Mouse (Mus musculus): ENCODE measurements at regions not wholly inside any gene's neighbourhood (a gene's known extent, or its start where the extent isn't known, plus 50 kb on each side); places are given as distances from the start of the nearest gene placed in this dataset.

DNA sequence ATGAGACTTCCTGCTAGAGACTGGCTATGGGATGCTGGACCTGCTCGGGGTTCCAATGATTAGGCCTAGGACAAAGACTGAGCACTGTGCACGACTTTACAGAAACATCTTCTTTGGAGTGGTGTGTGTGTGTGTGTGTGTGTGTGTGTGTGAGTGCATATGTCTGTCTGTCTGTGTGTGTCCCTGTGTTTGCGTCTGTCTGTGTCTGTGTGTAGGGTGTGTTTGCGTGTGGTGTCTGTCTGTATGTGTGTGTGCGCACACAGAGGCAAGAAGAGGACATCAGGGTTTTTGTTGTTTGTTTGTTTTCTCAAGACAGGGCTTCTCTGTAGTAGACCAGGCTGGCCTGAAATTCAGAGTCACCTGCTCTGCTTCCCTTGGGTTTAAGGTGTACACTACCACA, 51.9 kb upstream of the Slco4a1 start:
- no peak for DNase-seq (ENCODE audit: low spot score in 2 of 2)

DNA sequence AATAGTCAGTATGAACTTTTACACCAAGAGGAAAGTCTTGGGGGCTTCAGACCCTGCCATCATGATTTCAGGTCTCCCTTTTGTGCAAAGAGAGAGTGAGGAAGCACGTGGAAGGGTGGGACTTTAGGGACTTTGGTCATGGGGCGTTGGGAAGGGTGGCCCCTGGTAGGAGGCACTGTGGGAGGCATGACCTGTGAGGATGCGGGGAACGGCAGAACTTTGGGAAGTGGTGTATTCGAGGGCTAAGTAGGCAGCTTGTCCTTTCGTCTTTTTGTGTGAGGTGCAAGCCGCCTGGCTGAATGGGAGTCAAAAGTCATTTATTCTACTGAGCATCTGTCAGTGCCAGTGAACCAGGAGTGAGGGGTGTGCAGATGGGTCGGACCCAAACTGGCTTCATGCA, 52.4 kb upstream of the Slco4a1 start:
- DNase-seq (ENCODE audit: low spot score in 2 of 2) = no peak

DNA sequence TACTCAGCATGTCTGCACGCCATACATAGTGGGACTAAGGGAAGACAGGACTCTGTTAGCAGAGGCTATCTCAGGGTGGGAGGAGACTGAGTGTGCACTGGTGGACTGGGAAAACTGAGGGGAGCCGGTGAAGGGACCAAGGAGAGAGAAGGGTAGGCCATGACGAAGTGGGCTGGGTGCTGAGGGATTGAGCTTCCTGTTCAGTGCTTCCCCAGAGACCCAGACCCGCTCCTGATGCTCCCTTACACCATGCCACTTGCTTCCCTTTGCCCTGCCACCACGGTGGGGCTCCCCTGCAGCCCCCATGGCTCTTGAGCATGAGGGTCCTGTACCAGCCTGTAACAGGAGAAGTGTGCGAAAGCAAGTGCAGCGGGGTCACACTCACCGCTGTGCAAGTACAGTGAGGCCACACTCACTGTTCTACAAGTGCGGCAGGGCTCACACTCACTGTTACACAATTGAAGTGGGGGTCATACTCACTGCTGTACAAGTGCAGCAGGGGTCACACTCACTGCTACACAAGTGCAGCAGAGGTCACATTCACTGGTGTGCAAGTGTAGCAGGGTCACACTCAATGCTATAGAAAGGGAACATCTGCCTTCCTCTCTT, 53.1 kb upstream of the Slco4a1 start:
- no peak for DNase-seq (ENCODE audit: low spot score in 2 of 2)

DNA sequence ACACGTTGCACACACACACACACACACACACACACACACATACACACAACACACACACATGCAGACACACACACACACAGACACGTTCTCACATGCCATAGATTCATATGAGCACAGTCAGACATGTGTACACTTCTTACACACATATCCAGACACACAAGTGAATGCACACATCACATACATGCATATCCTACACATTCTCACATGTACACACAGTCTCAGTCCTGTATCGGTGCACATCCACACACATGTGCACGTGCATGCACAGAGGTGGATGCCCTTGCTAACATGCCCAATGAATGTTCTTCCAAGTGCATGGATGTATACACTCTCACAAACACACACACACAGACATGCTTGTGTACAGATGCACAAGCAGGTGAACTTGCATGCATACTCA, 53.6 kb upstream of the Slco4a1 start:
- no peak for DNase-seq (ENCODE audit: low spot score in 2 of 2)

DNA sequence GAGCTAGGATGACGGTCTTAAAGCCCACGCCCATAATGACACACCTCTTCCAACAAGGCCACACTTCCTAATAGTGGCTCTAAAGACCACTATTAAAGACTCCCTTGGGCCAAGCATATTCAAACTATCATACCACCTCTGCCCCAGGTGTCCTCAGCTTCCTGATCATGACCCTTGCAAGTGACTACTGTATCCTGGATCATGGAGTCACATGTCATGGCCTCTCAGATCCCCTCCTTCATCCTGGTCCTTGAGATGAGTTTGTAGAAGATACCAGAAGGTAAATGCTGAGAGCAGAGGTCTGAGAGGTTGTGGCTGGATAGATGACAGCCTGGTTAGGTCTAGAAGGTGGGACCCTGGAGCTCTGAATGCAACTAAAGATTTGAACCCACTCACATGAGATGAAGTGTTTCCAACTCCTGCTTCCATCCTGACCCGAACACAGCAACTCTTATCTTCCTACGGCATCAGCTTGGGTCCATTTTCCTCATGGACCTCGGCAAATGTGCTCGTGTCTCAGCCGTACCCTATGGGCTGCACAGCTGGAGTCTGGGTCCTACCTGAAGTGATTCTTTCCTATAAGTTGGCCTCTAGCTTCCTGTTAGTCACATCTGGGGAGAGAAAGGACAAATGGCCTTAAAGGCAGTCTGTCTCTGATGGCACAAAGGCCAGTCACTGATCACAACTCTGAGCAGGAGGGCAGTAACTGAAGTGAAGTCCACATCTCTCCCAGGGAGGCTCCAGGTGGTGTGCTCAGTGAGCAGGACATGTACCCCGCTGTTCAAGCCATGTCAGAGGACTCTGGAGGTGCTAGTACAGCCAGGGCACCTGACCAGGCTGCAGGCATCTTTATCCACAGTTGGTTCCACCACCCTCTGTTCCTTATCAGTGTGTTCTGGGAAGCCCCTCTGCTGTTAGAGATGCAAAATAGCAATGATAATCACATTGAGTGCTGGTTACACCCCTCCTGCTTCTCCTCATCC, 54.3 kb upstream of the Slco4a1 start:
- no peak for DNase-seq (ENCODE audit: low spot score in 2 of 2)

DNA sequence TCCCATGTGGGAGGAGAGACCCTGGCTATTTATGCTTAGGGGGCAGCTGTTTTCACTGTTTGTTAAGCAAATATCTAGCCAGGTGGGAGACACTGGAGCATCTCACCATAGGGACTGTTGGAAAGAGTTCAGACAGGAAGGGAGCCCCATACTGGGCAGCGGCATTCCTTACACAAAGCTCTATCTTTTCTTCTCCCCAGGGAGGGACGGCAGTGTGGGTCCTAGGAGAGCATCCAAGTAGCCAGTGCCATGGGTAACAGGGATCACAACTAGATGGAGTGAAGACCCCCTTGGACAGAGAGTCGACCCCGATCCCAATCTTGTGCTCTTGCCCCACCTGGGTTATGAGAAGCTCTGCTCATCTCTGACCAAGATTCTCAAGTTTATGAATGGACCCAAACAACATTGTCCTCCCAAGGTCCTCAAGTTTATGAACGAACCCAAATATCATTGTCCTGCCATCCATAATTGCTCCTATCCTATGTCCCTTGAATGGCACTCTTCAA, 55.5 kb upstream of the Slco4a1 start:
- DNase-seq (ENCODE audit: low spot score in 2 of 2) = no peak

DNA sequence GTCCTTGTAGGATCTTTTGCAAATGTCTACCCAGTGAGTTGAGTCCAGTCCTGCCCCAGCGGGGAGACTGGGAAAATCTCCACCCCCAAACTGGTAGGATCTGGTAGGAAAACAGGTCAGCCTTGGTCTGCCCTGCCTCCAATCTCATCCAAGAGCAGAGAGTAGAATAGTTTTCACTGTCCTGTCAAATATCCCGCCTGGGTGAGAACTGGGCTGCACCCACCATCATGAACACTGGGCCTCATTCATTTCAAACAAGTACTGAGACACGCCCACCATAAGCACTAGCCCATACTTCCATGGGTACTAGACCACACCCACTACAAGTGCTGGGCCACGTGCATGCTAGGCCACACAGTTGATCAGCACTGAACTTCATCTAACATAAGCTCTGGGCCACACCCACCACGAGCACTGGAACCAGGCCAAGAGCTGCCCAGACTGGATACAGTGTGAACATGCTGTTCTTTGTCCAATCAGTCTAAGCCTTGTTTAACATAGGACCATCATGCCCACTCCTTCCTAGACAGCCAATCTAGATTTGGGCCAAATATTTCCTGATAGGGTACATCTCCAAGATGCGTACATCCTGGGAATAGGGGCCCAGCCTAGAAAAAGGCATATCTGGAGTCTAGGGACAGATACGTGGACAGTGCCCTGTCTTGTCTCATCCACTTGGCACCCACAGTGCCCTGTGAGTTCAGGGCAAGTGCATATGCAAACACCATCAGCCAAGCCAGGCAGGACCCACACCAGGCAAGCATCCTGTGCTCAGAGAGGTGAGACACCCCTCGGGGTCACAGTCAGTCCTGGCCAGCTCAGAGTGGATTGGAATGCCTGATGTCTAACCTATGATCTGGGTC, 56.2 kb upstream of the Slco4a1 start:
- peak; percentile 54 to 59 for DNase-seq (ENCODE audit: low spot score in 2 of 2)

DNA sequence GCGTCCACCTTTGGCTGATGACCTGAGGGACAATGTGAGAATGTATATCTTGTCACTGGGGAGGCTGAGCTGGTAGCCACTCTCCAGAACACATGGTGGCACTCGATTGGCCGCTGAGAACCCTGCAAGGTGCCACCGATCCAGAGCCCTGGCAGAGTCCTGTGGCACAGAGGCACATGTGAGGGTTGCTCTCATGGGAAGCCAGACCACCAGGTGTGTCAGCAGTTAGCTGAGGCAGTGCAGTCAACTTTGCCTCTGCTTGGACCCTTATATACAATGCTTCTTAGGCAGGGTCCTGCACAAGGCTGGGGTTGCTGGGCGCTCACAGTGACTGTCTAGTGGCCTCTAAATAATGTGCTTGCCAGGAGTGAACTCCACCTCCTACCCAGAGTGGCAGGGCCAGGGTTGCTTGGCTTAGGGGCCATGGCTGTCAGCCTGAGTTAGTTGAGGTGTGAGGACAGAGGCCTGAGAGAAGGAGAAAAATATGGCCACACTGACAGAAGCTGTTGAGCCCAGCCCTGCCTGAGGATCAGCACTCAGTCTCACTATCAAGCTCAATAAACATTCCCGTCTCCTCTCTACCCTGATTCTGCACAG, 57.1 kb upstream of the Slco4a1 start:
- no peak for DNase-seq (ENCODE audit: low spot score in 2 of 2)

DNA sequence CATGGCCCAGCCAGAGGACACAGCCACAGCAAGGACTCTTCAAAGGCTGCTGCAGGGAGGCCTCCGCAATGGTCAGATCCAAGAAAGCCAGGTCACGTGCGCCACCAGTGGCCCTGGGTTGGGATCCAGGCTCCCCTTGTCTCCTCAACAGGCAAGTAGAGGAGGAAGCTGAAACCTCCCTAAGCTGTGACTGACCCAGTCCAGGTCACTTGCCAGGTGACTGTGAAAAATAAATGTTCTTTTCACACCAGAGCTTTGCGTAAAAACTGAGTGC, 57.6 kb upstream of the Slco4a1 start:
- DNase-seq (ENCODE audit: low spot score in 2 of 2) = no peak

DNA sequence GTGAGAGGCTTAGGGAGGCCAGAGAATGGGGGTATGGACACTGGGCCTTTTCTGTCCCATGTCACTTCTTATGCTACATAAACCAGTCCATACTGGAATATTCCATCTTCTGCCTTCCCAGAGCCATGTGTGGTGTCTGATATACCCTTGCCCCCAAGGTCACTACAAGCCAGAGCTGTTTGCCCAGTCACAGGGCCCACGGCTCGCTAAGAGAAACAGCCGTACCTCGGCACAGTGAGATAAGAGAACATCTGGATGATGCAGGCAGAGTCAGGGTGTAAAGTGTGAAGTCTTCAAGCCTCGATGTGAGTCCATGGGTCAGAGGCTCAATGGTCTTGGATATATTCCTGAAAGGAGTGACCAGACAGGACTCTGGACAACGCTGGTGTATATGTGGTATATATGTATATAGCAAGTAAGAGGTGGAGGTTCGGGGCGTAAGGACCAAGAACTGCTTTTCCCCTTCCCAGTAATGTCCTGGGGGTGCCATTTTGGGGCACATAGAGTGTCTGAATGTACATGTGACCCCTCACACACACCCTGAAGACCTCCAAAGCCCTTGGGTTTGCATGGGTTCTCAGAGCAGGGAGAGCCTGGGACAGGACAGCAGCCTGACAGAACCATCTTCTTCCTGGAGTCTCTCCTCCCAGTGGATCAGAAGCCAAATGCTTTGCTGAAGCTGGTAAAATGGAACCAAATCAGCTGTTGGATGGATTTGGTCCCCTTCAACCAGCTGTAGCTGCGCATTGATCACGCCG, 58.1 kb upstream of the Slco4a1 start:
- DNase-seq (ENCODE audit: low spot score in 2 of 2) = no peak

DNA sequence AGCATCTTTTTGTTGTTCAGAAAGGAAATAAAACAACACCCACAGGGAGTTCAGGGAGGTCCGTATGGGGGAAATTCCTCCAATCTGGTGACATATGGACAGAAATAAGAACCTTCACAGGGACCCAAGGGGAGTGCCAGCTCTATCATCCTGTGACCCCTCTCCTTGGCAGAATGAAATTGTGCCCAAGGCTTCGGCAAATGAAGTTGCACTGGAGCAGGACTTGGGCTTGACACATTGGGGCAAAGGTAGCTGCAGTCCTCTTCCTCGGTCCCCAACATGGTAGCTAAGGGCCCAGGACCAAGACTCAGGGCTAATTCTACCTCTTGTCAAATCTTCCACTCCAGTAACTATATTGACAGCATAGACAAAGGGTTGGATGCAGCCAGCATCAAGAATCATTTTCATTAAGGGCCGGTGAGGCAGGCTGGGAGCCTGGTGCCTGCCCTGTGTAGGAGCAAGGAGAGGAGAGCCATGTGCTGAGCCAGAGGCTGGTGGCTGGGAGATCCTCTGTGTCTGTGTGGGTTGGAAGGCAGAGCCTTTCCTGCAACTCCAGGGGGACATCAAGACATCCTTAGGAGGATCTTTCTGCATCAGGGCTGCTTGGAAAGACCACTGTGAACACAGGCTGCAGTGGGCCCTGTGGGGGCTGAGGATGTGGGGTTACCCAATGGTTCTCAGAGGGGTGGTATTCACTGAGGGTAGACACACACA, 59.2 kb upstream of the Slco4a1 start:
- no peak for DNase-seq (ENCODE audit: low spot score in 2 of 2)

DNA sequence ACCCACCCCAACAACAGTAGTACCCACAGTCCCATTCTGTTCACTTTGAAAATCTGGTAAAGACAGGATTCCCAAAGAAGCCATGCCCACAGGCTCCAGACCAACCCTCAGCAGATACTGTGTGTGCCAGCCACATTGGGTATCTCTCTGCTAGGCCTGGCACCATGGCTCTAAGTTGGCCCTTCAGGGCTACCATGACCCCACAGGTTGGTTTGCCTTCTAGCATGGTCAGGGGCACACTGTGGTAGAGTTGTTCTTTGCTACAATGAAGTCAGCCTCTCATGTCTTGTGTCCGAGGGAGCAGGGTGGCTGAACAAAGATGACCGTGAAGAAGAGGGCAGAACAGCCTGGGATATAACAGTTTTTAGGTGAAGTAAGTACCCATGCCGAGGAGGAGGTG, 59.8 kb upstream of the Slco4a1 start:
- DNase-seq (ENCODE audit: low spot score in 2 of 2) = no peak

DNA sequence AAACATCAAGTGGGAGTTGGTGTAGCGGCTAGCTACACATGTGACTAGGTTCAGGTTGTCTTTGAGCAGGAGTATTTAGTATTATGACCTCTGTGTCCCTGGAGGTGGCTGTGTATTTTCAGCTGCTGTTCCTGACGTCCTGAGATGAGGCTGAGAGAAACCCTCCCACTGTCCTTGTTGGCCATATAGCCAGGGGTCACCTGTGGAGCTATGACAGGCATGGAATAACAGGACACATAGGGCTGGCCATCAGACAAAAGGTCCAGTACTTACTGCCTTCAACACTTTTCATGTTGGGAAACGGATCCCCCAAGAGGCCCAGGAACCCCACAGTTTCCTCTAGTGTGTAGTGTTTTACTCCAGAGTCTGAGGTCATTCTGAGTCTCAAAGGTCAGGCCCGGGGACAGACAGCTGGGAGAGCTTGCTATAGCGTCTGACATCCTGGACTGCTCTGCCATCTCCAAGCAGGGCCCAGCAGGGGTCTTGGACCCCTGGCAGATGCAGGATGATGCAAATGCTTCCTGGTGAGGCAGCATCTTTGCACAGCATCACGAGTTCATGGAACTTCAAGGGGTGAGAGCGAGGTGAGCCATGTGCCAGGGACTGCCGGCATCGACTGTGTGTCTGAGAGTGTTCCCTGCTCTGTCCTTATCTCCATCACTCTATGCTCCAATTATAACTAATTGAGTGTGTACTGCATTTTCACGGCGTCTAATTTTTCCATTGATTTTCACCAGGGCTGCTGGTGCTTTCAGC, 60.6 kb upstream of the Slco4a1 start:
- DNase-seq (ENCODE audit: low spot score in 2 of 2) = no peak

DNA sequence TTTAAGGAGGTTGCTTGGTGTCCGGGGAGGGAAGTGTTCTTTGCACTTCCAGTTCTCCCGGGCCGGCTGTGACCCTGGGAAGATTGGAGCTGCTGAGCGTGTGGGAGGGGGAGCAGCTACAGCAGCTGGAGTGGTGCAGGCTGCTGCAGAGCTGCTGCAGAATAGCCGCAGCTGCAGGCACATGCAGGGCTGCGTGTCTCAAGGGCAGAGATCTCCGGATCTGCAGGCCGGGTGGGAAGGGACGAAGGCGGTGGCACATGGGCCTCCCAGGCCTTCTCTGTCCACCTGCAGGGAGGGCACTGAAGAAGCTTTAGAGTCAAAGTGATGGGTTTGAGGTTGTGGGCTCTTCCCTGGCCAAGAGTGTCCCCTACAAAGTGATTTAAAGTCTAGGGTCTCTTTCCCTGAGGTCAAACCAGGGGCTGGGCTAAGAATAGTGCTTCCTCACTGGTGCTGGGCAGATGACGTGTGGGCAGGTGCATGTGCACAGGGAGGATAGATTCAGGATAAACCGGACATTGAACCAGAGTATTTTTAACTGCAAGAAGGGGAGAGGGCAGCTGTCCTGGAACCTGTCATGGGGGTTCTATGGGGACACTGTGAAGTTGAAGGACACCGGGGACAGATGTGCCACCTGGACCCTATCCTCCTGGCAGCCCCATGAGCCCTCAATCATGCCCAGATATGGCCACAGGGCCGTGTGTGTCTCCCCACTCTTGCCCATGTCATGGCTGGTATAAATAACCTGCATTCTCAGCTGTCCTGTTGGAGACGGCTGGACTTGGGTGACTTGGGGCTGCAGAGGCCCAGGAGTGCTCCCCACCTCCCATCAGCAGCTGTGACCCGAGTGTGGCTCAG, 58.6 kb upstream of the Gata5 start:
- peak; percentile 72 to 73 for DNase-seq (ENCODE audit: low spot score in 2 of 2)

DNA sequence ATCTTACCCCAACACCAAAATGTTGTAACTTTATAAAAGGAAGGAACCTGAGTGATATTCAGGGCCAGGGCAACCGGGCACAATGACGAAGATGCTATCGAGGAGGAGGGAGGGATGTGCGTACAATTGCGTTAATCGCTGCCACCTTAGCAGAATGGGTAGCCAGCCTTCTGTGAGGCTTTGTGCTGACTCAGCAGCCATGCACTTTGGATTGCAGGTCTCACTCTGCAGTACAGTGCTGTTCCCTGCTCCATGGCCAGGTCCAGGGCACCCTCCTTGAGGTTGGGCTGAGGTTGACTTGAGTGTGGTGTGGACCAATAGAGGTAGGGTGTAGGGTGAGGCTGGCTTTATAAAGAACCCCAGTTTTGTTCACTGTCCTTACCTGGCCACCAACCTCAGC, 57.8 kb upstream of the Gata5 start:
- no peak for DNase-seq (ENCODE audit: low spot score in 2 of 2)

DNA sequence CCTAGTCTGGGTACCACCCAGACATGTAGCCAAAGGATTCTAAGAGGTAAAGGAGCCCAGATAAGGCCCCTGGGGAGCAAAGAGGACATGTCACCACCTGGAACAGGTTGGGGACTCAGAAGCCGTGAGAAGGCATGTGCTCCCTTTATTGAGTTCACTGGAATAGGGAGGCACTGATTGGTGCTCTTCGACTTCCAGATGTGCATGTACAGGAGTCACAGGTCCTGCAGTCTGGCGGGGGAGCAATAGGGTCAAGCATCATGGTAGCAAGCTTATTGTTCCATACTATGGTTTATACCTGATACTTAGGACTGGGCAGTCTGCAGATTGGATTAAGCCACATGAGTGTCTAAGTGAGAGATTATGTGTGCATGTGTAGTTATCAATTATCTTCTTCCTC, 56.9 kb upstream of the Gata5 start:
- no peak for DNase-seq (ENCODE audit: low spot score in 2 of 2)

DNA sequence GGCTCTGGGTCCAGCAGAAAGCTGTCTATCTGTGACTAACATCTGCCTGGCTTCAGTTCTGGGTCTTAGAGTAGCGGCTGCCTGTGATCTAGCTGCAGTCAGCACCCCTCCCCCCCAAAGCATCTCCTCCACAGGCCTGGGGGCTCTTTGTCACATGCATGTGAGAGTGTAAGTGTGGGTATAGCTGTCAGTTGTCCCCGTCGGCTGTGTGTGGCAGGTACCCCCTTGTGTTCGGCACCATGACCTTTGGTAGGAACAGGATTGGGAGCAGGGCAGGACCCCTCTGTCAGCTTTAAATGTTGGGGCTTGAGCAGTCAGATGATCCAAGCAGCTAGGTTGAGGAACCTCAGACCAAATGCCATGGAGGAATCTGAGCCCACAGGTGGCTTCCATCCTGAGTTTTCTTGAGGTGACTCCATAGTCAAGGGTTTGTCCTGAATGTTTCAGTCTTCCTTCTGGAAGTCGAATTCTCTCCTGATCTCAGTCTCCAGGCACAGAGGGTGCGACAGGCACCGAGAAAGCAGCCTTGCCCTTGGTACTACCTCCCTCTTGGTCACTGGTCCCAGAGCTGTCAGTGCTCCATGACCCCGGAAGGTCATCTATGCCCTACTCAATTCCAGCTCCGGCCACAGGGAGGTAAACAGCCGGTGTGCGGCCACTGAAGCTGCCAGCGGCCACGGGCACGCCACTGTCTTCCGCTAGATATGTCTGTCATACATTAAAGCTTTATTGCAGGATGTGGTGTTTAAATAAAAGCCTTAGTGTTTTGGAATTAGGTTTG, 55.9 kb upstream of the Gata5 start:
- no peak for DNase-seq (ENCODE audit: low spot score in 2 of 2)

DNA sequence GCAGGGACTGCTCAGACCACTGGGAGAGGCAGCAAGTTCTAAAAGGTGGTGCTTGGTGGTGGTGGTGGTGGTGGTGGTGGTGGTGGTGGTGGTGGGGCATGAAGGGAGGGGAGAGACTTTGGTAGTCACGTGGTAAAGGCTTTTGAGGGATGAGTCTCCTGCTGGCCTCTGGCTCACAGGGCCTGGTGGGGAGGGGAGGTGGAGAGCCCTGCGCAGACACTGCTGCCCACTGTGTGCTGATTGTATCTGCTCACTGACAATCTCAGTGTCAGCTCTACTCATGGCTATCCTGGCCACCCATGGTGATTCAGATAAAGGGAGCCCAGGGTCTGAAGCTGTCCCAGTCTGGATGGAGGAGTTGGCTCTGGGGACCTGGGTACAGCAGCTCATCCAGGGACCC, 55.0 kb upstream of the Gata5 start:
- no peak for DNase-seq (ENCODE audit: low spot score in 2 of 2)

Data from heart, adult 9 months (tissue).